Mouse (Mus musculus) midbrain, postnatal 0 days (tissue): ENCODE data around the gene Zap70. TPM values are rescaled to one million over a fixed set of nuclear protein-coding genes. Genes with fewer than 3 reads are reported as not detected.
A peak's percentile ranks its signal among the peaks of the same experiment; 100 is the strongest.

Experiments
- ATAC-seq: fragments of 200-750 bp; cut with Nextera tagmentation; 2 replicates; pipeline ENCODE4 v1.8.0; 2017; ENCODE audit warnings: moderate number of reproducible peaks, mild to moderate bottlenecking, moderate TSS enrichment, moderate library complexity; ENCODE audit not compliant: low FRiP score
- DNase-seq: peaks from one replicate; pipeline ENCODE4 v3.0.0-alpha.2; 2015; ENCODE audit warnings: low spot score
- H3K27ac ChIP-seq: fragments of 300-500 bp; sonication (generic); 2 replicates; pipeline ENCODE4 v1.5.1; 2014; ENCODE audit warnings: low read depth, mild to moderate bottlenecking, low read length, mixed read lengths
- H3K27me3 ChIP-seq: fragments of 300-500 bp; sonication (generic); 2 replicates; pipeline ENCODE4 v1.6.1; 2014; ENCODE audit warnings: low read length, control low read depth, mixed read lengths; ENCODE audit not compliant: insufficient read depth
- H3K36me3 ChIP-seq: fragments of 300-500 bp; sonication (generic); 2 replicates; pipeline ENCODE4 v1.6.1; 2014; ENCODE audit warnings: low read length, control low read depth, mixed read lengths; ENCODE audit not compliant: insufficient read depth
- H3K4me1 ChIP-seq: fragments of 300-500 bp; sonication (generic); 2 replicates; pipeline ENCODE4 v1.6.1; 2014; ENCODE audit warnings: mild to moderate bottlenecking, control low read depth, antibody characterized with exemption, low read length, mixed read lengths; ENCODE audit not compliant: insufficient read depth
- H3K4me2 ChIP-seq: fragments of 300-500 bp; sonication (generic); 2 replicates; pipeline ENCODE4 v1.6.1; 2014; ENCODE audit warnings: low read depth, mild to moderate bottlenecking, low read length, mixed read lengths; ENCODE audit not compliant: poor library complexity, severe bottlenecking
- H3K4me3 ChIP-seq: fragments of 300-500 bp; sonication (generic); 2 replicates; pipeline ENCODE4 v1.5.1; 2014; ENCODE audit warnings: low read depth, mild to moderate bottlenecking, low read length, moderate library complexity
- H3K9ac ChIP-seq: fragments of 300-500 bp; sonication (generic); replicated peaks from 2 replicates; pipeline ENCODE4 v1.6.1; 2014; ENCODE audit warnings: mild to moderate bottlenecking, low read length, moderate library complexity, mixed read lengths; ENCODE audit not compliant: poor library complexity, severe bottlenecking
- H3K9me3 ChIP-seq: fragments of 300-500 bp; sonication (generic); 2 replicates; pipeline ENCODE4 v1.6.1; 2016; ENCODE audit warnings: low read length, control low read depth
- CTCF ChIP-seq: IDR thresholded peaks from 2 replicates; pipeline ENCODE4 v1.5.1; 2016; ENCODE audit warnings: antibody characterized with exemption, mild to moderate bottlenecking
- WGBS: fragments of 180-500 bp; shearing (Covaris S2); extraction: QIAGEN DNeasy Blood & Tissue Kit; methylation state at CpG from one replicate; pipeline ENCODE4 v1.1.7; 2014; 5-methylcytosine and 5-hydroxymethylcytosine counted together
- polyA plus RNA-seq: library from polyadenylated mRNA; unstranded; fragments of >200 nt; fragmentation: Nextera tagmentation; extraction: Ambion mirVana; gene quantifications from 2 replicates; pipeline ENCODE4 v1.2.1, GENCODE M21; 2015
- total RNA-seq: library from RNA; depleted of rRNA; stranded (reverse); fragments of >200 nt; gene quantifications from 2 replicates; pipeline ENCODE4 v1.2.3, GENCODE M21; 2014

Zap70 gene
- total and polyA plus RNA-seq, 2 experiments from 2014 or later: 2.6 to 3.3 TPM

- WGBS: 3% methylated on average over 20 of the region's 20 CpGs
- peak; percentile 93 for TF ChIP-seq CTCF
- Histone ChIP-seq H3K4me3 (peak overlapping the region; percentile 40), H3K27me3 (no peaks in the 10 kb centered on the region; the same call in 1 of the 2 replicates), H3K4me1 (no peaks in the 10 kb centered on the region; the same call in 1 of the 2 replicates), H3K9ac (peak overlapping the region; percentile 77), H3K27ac (peak overlapping the region; percentile 90), H3K4me2 (peak overlapping the region; percentile 84), H3K9me3 (no peaks in the 10 kb centered on the region), H3K36me3 (no peaks in the 10 kb centered on the region)
- peak; percentile 84 for ATAC-seq
- DNase-seq: peak; percentile 91
Measured at GRCm38 (mm10) chr1:36784365-36785134, 23.0 kb downstream of the Zap70 start.

GRCm38 (mm10) chr1:36785238-36785641 lies 23.6 kb downstream of the Zap70 start:
- Histone ChIP-seq H3K4me3 (peak overlapping the region; percentile 40), H3K9me3 (no peaks in the 10 kb centered on the region), H3K4me1 (no peaks in the 10 kb centered on the region; the same call in 1 of the 2 replicates), H3K36me3 (no peaks in the 10 kb centered on the region), H3K9ac (peak overlapping the region; percentile 77), H3K27ac (peak overlapping the region; percentile 90), H3K4me2 (peak overlapping the region; percentile 84), H3K27me3 (no peaks in the 10 kb centered on the region; the same call in 1 of the 2 replicates)
- peak; percentile 69 for DNase-seq
- ATAC-seq: peak; percentile 77
- TF ChIP-seq CTCF: peak; percentile 56
- under 1% methylated on average over 16 of the region's 16 CpGs for WGBS

DNA sequence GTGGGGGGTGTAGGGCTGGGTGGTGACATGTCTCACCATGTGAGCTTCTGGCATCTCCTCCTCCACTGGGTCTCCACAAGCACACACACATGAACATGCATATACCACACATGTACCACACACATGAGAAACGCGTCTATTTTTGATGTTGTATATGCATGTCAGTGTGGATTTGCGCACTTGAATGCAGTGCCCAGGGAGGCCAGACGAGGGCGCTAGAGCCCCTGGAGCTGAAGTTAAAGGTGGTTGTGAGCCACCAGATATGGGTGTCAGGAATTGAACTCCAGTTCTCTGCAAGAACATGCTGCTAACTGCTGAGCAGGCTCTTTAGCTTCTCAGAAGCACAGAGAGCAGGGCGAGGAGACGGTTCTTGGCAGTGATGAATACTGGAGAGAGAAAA lies 24.8 kb downstream of the Zap70 start:
- no peak for ATAC-seq
- peaks cover 4% of the 10 kb centered on the region; the same call in 1 of the 2 replicates for H3K36me3 ChIP-seq
- peak; percentile 53 for TF ChIP-seq CTCF
- H3K27ac ChIP-seq: no peak overlapping the region
- no peaks in the 10 kb centered on the region; the same call in 1 of the 2 replicates for H3K4me1 ChIP-seq
- H3K4me2 ChIP-seq: no peak overlapping the region
- no peak for DNase-seq
- WGBS: 97% methylated on average over 7 of the region's 7 CpGs
- H3K27me3 ChIP-seq: no peaks in the 10 kb centered on the region; the same call in 1 of the 2 replicates
- no peak overlapping the region for H3K4me3 ChIP-seq
- no peak overlapping the region for H3K9ac ChIP-seq
- no peaks in the 10 kb centered on the region for H3K9me3 ChIP-seq

DNA sequence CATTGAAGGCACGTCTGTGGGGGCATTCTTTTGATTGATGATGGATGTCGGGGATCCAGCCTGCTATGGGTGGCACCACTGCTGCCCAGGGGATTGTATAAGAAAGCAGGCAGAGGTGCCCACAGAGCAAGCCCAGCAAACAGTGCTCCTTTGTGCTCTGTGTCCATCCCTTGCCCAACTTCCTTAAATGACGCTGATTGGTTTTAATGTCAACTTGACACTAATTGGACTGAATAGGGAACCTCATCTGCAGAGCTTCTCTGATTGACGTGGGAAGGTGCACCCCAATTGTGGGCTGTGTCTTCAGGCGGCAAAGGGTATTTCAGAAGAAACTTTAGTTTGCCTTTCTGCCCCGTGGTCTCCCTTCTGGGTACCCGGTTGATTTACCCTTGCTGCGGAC lies 27.8 kb downstream of the Zap70 start:
- no peak for TF ChIP-seq CTCF
- Histone ChIP-seq H3K27ac (no peak overlapping the region), H3K4me2 (no peak overlapping the region), H3K4me3 (no peak overlapping the region), H3K9me3 (no peaks in the 10 kb centered on the region), H3K36me3 (peaks cover 26% of the 10 kb centered on the region), H3K9ac (no peak overlapping the region), H3K27me3 (no peaks in the 10 kb centered on the region), H3K4me1 (no peaks in the 10 kb centered on the region; the same call in 1 of the 2 replicates)
- 82% methylated on average over 8 of the region's 8 CpGs for WGBS
- DNase-seq: no peak
- no peak for ATAC-seq

DNA sequence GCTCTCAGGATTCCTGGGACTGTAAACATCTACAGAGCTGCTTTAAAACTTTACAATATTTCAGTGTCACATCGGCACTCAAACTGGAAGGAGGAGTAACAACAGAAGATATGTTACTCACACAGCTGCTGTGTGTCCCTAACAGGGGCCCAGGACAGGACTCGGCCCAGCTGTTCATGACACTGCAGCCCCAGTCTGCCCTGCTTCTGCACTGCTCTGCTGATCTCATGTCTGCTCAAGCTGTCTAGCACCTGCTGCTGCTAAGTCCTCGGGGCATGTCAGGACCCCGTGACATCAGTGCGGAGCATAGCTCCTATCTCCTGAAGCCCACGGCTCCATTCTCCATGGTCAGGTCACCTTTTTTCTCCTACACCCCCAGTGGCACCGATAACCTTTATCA lies 35.1 kb downstream of the Zap70 start:
- no peaks in the 10 kb centered on the region for H3K4me1 ChIP-seq
- no peak overlapping the region for H3K27ac ChIP-seq
- H3K9ac ChIP-seq: no peak overlapping the region
- no peak overlapping the region for H3K4me2 ChIP-seq
- H3K4me3 ChIP-seq: no peak overlapping the region
- TF ChIP-seq CTCF: no peak
- 92% methylated on average over 7 of the region's 7 CpGs for WGBS
- peaks cover 80% of the 10 kb centered on the region for H3K36me3 ChIP-seq
- DNase-seq (no peak), ATAC-seq (no peak)
- no peaks in the 10 kb centered on the region for H3K27me3 ChIP-seq
- H3K9me3 ChIP-seq: no peaks in the 10 kb centered on the region

- H3K9ac ChIP-seq: no peak overlapping the region
- no peaks in the 10 kb centered on the region for H3K9me3 ChIP-seq
- DNase-seq (no peak), ATAC-seq (no peak)
- WGBS: 80% methylated on average over 10 of the region's 10 CpGs
- H3K4me2 ChIP-seq: no peak overlapping the region
- no peak for TF ChIP-seq CTCF
- no peaks in the 10 kb centered on the region for H3K27me3 ChIP-seq
- H3K27ac ChIP-seq: no peak overlapping the region
- no peak overlapping the region for H3K4me3 ChIP-seq
- H3K36me3 ChIP-seq: peaks cover 84% of the 10 kb centered on the region
- H3K4me1 ChIP-seq: no peaks in the 10 kb centered on the region
Measured at GRCm38 (mm10) chr1:36797481-36797880, 35.9 kb downstream of the Zap70 start.
